Mouse (Mus musculus) leukemia stem cell, adult 10-12 weeks (primary cell): Measurements from ENCODE around the gene Olfr937. TPM values are rescaled to one million over a fixed set of nuclear protein-coding genes. Genes with fewer than 3 reads are reported as not detected.

Experiments
- polyA plus RNA-seq: library from polyadenylated mRNA; stranded (reverse); fragments of >175 nt; gene quantifications from 2 replicates; pipeline ENCODE4 v1.2.3, GENCODE M21; 2012; ENCODE audit warnings: low replicate concordance

The Olfr937 gene
- not detected in 2 replicates for polyA plus RNA-seq

DNA sequence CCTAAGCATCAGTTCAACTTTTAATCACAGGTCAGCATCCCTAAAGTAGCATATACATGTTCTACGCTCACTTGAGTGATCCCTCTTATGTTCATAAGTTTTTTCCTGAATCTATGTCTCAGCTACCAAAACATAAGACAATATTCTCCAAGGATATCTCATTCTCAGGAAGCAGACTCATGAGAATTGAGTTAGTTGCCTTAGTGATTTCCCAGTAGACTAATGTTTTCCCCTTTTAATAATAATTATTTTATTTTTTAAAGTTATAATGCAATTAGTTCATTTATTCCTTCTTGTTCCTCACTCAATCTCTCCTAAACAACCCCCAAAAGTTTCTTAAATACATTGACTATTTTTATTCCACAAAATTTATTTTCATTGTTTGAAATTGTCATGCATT, at the start of gene Olfr937:
Olfr937 (minus strand) TSS at position 101 of the 400 bp plus-strand sequence.

DNA sequence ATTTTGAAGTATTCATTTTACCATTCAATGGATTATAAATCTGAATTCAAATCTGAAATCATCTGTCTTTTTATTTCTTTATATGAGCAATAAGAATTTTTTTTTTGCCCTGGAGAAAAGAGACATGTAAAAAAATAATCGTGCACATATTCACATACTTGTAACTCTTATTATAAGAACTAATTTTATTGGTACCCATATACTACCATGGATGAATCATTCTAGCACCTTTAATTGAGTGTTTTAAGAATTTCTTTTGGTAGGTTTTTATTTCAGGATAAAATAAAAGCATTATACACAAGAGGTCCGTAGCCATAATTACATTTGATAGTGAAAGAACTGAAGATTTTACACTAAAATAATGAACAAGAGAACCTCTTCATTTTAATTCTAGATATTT, 14.0 kb upstream of the Olfr937 start, which contains the start of gene Olfr938:
Olfr938 (minus strand) TSS at position 101 of the 400 bp plus-strand sequence.

GRCm38 (mm10) chr9:39023277-39023676, 41.5 kb downstream of the Olfr937 start, which contains the start of gene Olfr146:
TSS of gene Olfr146 (minus strand) at chr9:39023377.

Other genes starting within 250 kb of the Olfr937 start
- not detected in 2 replicates for gene Olfr923, start 238.4 kb downstream of the Olfr937 start, polyA plus RNA-seq
- not detected in 2 replicates for gene Olfr924, start 220.5 kb downstream of the Olfr937 start, polyA plus RNA-seq
- not detected in 2 replicates for gene Olfr26, start 209.9 kb downstream of the Olfr937 start, polyA plus RNA-seq
- gene Olfr926, start 187.8 kb downstream of the Olfr937 start, polyA plus RNA-seq = not detected in 2 replicates
- not detected in 2 replicates for gene Olfr930, start 135.1 kb downstream of the Olfr937 start, polyA plus RNA-seq
- gene Olfr933, start 92.6 kb downstream of the Olfr937 start, polyA plus RNA-seq = not detected in 2 replicates
- not detected in 2 replicates for gene Olfr934, start 76.6 kb downstream of the Olfr937 start, polyA plus RNA-seq
- not detected in 2 replicates for gene Olfr935, start 65.3 kb downstream of the Olfr937 start, polyA plus RNA-seq
- gene Olfr146, start 41.6 kb downstream of the Olfr937 start, polyA plus RNA-seq = not detected in 2 replicates
- not detected in 2 replicates for gene Olfr938, start 13.9 kb upstream of the Olfr937 start, polyA plus RNA-seq
- gene Olfr27, start 63.2 kb upstream of the Olfr937 start, polyA plus RNA-seq = not detected in 2 replicates
- 0.06 TPM in 1 of 2 replicates, not detected in the other for gene Olfr943, start 101.4 kb upstream of the Olfr937 start, polyA plus RNA-seq
- not detected in 2 replicates for gene Olfr944, start 137.0 kb upstream of the Olfr937 start, polyA plus RNA-seq
- not detected in 2 replicates for gene Olfr1537, start 185.0 kb upstream of the Olfr937 start, polyA plus RNA-seq
- gene Olfr945, start 211.9 kb upstream of the Olfr937 start, polyA plus RNA-seq = not detected in 2 replicates